Mouse (Mus musculus) telencephalon, adult 2 months (tissue): Measurements from ENCODE around the gene Arf3.

Experiments
- DNase-seq: peaks from one replicate; pipeline ENCODE4 v3.0.0-alpha.2; 2011; ENCODE audit warnings: low read depth, low spot score

Arf3 gene

GRCm38 (mm10) chr15:98722854-98723253 lies 40.2 kb downstream of the Arf3 start:
- DNase-seq, result no peak

- DNase-seq, result no peak
Observed at GRCm38 (mm10) chr15:98722191-98722590, 40.8 kb downstream of the Arf3 start.

- DNase-seq, result no peak
Observed at GRCm38 (mm10) chr15:98717301-98717700, 45.7 kb downstream of the Arf3 start.

- DNase-seq, result no peak
Observed at GRCm38 (mm10) chr15:98714230-98714652, 48.8 kb downstream of the Arf3 start.

- no peak for DNase-seq
Observed at GRCm38 (mm10) chr15:98710442-98710841, 52.6 kb downstream of the Arf3 start.

- DNase-seq, result peak; percentile 93
Observed at GRCm38 (mm10) chr15:98707766-98708372, 55.1 kb downstream of the Arf3 start, which contains the start of gene Ccdc65. Ccdc65 (plus strand) TSS chr15:98708207.

GRCm38 (mm10) chr15:98704312-98704711 lies 58.7 kb downstream of the Arf3 start:
- no peak for DNase-seq

GRCm38 (mm10) chr15:98699190-98700105 lies 63.6 kb downstream of the Arf3 start:
- DNase-seq, result peak; percentile 89

- DNase-seq, result no peak
Observed at GRCm38 (mm10) chr15:98696216-98696615, 66.8 kb downstream of the Arf3 start.

GRCm38 (mm10) chr15:98695726-98696125 lies 67.3 kb downstream of the Arf3 start:
- DNase-seq, result no peak

GRCm38 (mm10) chr15:98692171-98692715 lies 70.8 kb downstream of the Arf3 start:
- no peak for DNase-seq

- DNase-seq, result peak; percentile 65
Observed at GRCm38 (mm10) chr15:98691486-98692147, 71.4 kb downstream of the Arf3 start.

GRCm38 (mm10) chr15:98689682-98690081 lies 73.3 kb downstream of the Arf3 start:
- no peak for DNase-seq
